Mouse (Mus musculus) kidney, adult 11 months (tissue): ENCODE results near the gene Fermt2.

ENCODE experiments used
- DNase-seq: peaks from one replicate; pipeline ENCODE4 v3.0.0; 2022

Fermt2 gene

GRCm38 (mm10) chr14:45529411-45530363 lies at the start of gene Fermt2:
Gene Fermt2, minus strand, starts transcription at chr14:45530118.
- peak; percentile 89 for DNase-seq

DNA sequence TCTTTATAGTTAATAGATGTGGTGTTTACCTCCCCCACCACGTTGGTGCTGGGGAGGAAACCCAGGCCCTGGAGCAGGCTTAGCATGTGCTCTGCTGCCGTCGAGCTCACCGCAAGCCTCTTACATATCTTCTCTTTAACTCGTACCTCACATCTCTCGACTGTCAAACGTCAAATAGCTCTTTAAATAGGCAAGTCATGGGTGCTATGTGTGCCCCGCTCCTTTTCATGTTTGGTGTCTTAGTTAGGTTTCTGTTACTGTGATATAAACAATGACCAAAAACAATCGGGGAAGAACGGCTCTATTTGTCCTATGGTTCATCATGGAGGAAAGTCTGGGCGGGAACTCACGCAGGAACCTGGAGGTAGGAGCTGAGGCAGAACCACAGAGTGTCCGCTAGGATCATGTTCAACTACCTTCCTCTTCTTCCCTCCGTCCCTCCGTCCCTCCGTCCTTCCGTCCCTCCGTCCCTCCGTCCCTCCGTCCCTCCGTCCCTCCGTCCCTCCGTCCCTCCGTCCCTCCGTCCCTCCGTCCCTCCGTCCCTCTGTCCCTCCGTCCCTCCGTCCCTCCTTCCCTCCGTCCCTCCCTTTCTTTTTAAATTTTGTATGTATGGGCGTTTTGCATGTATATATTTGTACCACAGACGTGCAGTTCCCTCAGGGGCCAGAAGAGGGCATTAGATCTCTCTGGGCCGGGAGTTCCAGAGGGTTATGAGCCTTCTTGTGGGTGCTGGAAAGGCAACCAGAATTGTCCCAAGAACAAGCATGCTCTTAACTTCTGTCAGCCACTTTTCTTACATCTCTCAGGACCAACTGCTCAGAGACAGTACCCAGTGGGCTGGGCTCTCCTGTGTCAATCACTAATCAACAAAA lies 36.4 kb upstream of the Fermt2 start:
- peak; percentile 48 for DNase-seq

DNA sequence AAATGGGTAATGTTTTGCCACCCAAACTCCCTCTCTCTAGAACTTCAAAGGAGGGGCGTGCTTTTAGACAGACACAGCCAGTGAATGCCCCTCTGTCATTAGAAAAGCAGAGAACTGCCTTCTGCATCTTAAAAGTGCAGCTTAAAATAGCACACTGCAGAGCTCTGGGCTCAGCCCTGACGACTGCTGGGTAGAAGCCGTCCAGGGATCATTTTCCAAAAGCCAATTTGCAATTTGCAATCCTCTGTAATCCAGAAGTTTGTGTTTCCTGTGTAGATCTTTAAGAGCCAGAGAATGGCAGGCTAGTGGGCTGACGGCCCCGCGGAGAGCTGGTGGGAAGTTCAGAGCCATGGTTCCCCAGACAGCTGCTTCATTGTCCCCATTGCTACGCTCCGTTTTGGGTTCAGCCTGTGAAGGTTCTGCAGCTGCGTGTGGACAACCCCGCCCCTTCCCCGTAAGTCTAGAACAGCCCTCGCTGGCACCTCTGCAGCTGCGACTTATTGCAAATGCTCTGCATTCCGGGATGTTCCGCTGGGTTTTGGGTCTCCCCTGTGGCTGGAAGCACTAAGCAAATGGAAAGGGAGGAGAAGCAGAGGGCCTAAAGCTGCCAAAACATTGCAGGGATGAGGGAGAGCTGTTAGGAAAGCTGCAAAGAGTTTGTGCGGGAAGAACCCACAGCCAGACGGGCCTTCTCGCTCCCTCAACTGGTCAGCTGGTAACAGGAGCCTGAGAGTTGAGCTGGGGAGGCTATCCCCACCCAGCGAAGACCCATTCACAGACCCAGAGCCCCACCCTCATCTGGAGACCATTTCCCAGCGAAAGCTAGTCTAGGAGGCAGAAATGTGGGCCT lies 35.5 kb upstream of the Fermt2 start:
- no peak for DNase-seq

DNA sequence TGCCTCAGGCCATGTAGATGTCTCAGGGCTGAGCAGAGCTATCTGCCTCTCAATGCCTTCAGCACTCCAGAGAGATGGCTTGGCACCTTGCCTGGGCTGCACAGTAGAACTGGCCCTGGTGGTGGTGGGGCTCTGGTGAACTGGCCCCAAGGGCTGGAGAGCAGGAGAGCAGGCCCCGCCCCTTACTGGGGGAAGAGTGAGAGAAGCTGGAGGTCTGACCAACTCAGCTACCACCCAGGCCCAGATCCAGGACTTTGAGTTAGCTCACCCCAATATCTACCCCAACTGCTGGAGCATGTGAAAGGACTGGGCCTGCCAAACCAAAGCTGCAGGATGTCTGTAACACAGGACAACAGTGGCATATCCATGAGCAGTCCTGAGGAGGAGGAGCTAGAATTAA lies 33.7 kb upstream of the Fermt2 start:
- DNase-seq = no peak

DNA sequence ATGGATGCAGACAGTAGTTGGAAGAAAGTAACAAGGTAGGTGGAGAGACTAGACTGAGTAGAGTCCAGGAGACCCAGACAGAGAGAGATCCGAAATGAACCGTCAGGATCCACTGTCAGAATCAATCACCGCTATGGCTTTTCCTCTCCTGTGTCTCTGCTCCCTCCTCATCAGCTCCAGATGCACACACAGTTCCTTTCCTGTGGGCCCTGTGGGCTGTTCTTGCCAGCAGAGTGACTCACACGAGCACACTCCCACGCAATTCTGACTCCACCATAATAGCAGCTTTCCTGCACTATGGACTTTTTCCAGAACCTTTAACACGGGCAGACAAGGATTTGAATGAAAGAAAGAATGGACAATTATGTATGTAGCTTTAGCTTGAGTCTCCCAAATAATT lies 31.8 kb upstream of the Fermt2 start:
- no peak for DNase-seq

- DNase-seq = no peak
These were observed 29.1 kb upstream of the Fermt2 start for GRCm38 (mm10) chr14:45559018-45559417.

- DNase-seq = no peak
These were observed 24.4 kb upstream of the Fermt2 start for GRCm38 (mm10) chr14:45554336-45554735.

DNA sequence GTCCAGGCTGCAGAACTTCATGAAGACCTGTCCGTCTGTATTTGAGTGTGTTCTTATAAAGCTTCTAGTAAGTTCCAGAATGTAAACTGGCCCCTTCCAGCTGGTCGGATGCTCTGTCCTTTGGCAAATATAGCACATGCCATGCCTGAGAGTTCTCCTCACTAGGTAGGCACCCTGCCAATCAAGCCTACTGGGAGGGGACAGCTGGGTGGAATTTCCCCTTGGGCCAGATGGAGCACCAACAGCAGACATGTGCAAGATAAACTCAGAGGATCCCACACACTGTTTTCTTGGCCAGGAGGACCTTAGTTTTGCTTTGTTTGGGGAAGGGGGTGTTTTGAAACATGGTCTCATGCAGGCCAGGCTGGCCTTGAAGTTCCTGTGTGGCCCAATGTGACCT lies 23.9 kb upstream of the Fermt2 start:
- DNase-seq = peak; percentile 71

- no peak for DNase-seq
These were observed 22.5 kb upstream of the Fermt2 start for GRCm38 (mm10) chr14:45552431-45552830.

- no peak for DNase-seq
These were observed 21.3 kb upstream of the Fermt2 start for GRCm38 (mm10) chr14:45551121-45551768.

DNA sequence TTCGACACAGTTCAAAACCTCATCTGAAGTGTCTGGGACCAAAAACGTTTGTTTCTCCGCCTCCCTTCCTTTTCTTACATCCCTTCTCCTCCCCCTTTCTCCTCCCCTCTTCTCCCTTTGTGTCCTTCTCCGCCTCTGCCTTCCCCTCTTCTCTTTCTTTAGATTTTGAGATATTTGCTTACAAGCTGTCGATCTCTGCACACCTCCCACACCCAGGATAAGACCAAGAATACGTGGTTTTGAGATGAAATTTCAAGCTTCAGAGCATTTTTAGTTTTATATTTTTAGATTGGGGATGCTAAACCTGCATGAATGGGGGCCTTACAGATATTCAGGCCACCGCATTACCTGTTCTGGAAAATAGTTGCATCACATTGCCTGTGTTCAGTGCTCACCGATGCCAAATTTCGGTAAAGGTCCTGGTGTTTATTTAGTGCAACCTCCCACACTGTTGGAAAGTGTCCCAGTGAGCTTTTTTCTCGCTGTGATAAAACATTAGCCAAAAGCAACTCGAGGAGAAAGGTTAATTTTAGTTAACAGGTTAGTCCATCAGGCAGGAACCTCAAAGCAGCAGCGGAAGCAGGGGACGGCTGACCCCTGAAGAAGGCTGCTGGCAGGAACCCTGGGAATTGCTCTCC lies 20.2 kb upstream of the Fermt2 start:
- peak; percentile 85 for DNase-seq

DNA sequence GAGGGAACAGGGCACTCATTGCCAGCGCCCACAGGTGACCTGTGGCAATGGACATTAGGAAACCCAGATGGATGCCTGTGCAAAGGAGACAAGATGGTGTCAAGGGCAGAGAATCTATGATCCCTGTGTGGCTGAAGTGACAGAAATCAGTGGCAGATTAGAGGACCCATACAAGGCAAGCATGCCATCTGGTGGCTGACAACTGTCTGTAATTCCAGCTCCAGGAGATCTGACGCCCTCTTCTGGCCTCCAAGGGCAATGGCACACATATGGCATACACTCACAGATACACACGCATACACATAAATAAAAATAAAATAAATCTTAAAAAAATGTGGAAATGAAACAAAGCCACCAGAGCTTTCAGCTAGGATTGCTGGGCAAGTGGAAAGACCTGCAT lies 18.2 kb upstream of the Fermt2 start:
- no peak for DNase-seq

DNA sequence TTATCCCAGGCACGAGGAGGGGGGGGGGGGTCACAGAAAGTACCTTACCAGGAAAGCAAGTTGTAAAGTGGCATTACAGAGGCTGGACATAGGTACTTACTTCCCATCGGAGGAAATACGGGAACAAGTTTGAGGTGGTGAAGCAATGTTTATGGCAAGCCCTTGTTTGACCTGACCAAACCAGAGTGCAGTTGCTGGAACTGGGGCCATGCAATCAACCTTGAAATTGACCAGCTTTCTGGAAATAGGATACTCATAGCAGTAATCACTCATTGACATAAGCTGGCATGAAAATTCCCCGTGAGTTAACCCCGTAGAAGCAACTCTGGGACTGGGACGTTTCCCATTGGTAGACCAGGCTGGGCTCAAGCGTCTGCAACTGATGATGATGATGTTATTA lies 15.0 kb upstream of the Fermt2 start:
- peak; percentile 62 for DNase-seq

- DNase-seq = no peak
These were observed 14.1 kb upstream of the Fermt2 start for GRCm38 (mm10) chr14:45544026-45544425.

DNA sequence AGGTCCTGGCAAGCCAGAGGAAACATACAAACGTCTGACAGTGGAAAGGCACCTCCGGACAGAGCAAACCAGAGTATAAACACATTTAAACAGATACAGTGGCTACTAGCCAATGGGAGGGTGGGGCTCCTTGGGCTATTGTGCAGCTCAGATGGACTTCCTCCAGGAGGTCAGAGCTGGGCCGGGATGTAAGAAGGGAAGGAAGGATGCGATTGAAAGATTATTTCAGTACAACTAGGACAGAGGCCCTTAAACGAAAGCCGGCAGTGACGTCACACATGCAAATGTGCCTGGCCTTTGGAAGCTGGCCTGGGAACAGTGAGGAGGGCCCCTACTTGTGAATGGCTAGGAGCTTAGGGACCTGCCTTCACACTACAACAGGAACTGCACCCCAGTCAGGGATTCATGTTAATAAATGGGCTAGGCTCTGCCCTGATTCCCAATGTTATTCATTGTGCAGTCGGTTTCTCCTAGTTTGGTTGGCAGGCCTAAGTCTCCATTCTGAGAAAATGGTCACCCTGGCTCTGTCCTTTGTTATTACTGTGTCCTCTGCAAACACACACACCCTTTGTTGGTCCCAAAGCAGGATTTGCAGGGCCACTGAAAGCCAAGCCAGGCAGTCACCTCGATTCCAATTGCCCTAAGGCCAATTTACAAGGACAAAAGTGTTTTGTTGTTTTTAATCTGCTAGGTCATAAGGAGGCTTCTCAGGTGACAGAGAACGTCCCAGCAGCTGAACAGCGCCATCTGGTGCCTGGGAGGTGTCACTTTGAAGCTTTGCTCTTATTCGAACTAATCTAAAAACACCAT lies 9.9 kb upstream of the Fermt2 start:
- DNase-seq = peak; percentile 88

DNA sequence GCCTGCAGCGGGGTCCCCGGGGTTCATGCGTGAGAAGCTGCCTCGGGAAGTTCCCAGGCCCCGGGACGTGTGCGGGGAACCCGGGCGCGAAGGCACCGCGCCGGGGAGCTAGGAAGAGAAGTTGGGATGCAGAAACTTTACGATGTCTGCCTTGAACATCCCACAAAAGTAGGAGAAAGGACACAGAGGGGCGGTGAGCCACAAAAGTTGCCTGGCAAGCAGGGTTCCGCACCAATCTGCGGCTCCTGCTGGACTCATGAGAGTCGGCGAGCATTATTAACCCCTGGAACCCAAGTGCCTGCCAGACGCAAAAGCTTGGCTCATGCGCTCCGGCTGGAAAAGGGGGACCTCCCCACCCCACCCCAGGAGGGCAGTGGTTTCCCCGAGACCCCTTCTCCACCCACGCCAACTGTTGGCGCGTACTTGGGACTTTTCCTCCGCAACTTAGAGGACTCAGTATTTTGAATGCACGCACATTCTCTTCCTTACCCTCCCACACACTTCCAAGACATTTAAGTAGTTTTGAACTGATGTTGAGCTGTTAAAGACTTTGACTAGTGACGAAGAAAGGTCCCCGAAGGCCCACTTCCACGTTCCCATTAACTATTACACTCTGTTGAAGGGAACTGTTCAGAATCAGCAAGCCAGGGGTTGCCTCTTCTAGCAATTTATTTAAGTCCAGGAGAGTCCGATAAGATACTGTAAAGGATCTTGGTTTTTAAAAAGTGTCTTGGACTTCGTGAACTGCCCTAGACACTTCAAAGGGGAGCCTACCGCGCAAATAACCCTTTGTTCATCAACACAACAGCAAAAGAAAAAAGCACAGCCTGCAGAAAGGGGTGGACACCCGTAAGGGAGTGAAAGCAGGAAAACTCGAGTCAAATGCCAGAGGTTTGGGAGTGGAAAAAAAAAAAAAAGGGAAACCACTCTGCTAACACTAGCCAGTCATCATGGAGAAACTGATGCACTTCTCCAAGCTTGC lies 737 bp upstream of the Fermt2 start:
- DNase-seq = peak; percentile 66

DNA sequence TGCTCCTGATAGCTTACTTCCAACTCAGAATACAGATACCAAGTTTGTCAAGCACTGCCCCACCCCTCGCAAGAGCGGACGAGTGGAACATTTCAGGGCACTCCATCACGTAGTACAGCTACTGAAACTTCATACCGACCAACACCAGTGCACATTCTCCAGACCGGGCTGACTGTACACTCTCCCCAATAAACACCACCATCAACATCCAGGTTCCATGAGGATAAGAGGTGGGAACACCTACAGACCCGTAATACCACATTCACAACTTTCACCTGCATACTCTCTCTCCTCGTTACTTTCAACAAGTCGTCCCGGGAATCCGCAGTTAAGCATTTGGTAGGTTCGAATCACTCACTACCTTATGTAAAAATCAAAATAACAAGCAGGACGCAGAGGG lies 1.1 kb downstream of the Fermt2 start:
- DNase-seq = no peak

DNA sequence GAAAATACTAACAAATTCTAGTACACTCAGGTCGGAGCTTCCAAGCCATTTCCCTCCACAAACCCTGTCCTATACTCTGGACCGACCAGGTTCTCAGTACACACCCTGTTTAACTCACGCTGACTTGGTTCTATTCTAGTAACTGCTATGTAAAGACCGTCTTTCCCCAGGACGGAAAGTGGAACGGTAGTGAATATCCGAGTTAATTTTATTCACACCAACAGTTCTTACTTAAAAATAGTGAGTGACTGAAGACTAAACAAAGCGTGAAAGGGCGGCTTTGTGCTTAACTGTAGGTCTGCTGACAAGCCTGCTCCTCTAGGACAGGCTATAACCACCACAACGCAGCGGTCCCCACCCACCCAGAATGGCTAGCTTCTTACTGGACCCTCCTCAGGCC lies 14.1 kb downstream of the Fermt2 start:
- no peak for DNase-seq

- peak; percentile 87 for DNase-seq
These were observed 19.1 kb downstream of the Fermt2 start for GRCm38 (mm10) chr14:45510787-45511186.

- peak; percentile 65 for DNase-seq
These were observed 22.0 kb downstream of the Fermt2 start for GRCm38 (mm10) chr14:45507923-45508322.
